Mouse (Mus musculus) embryo, embryonic 10.5 days (tissue): Measurements from ENCODE around the gene Spo11.

Experiments
- DNase-seq: peaks from one replicate; pipeline ENCODE4 v3.0.0-alpha.2; 2015; ENCODE audit warnings: low spot score

Spo11 gene

GRCm38 (mm10) chr2:173003737-173004136 is 26.2 kb downstream of the Spo11 start:
- no peak for DNase-seq

GRCm38 (mm10) chr2:173010220-173010717 is 32.8 kb downstream of the Spo11 start:
- no peak for DNase-seq

- no peak for DNase-seq
Observed at GRCm38 (mm10) chr2:173011440-173011839, 33.9 kb downstream of the Spo11 start.

GRCm38 (mm10) chr2:173014741-173015287 is 37.3 kb downstream of the Spo11 start:
- no peak for DNase-seq

GRCm38 (mm10) chr2:173017940-173018339 is 40.4 kb downstream of the Spo11 start:
- DNase-seq: no peak

GRCm38 (mm10) chr2:173018618-173019017 is 41.1 kb downstream of the Spo11 start:
- DNase-seq: peak; percentile 47

- DNase-seq: peak; percentile 46
Observed at GRCm38 (mm10) chr2:173019322-173019721, 41.8 kb downstream of the Spo11 start.

GRCm38 (mm10) chr2:173019790-173020189 is 42.3 kb downstream of the Spo11 start:
- DNase-seq: peak; percentile 95

- no peak for DNase-seq
Observed at GRCm38 (mm10) chr2:173020430-173020829, 42.9 kb downstream of the Spo11 start, which contains the start of gene Rbm38. Gene Rbm38 (plus strand): TSS chr2:173020498.

GRCm38 (mm10) chr2:173021633-173022055 is 44.1 kb downstream of the Spo11 start:
- peak; percentile 96 for DNase-seq

GRCm38 (mm10) chr2:173022056-173022681 is 44.7 kb downstream of the Spo11 start:
- DNase-seq: peak; percentile 77

- no peak for DNase-seq
Observed at GRCm38 (mm10) chr2:173022813-173023212, 45.3 kb downstream of the Spo11 start.

- no peak for DNase-seq
Observed at GRCm38 (mm10) chr2:173023371-173023851, 45.9 kb downstream of the Spo11 start.

GRCm38 (mm10) chr2:173023966-173024365 is 46.5 kb downstream of the Spo11 start:
- DNase-seq: no peak

GRCm38 (mm10) chr2:173024392-173024791 is 46.9 kb downstream of the Spo11 start:
- DNase-seq: no peak

- peak; percentile 45 for DNase-seq
Observed at GRCm38 (mm10) chr2:173024938-173025337, 47.4 kb downstream of the Spo11 start.

GRCm38 (mm10) chr2:173026286-173026685 is 48.8 kb downstream of the Spo11 start:
- no peak for DNase-seq

- DNase-seq: no peak
Observed at GRCm38 (mm10) chr2:173026688-173027131, 49.2 kb downstream of the Spo11 start.

- DNase-seq: no peak
Observed at GRCm38 (mm10) chr2:173027169-173027823, 49.8 kb downstream of the Spo11 start.

- no peak for DNase-seq
Observed at GRCm38 (mm10) chr2:173027824-173028495, 50.5 kb downstream of the Spo11 start.

GRCm38 (mm10) chr2:173028508-173029031 is 51.1 kb downstream of the Spo11 start:
- DNase-seq: no peak
